Mouse (Mus musculus) hindlimb bud, embryonic 11.5 days (tissue): ENCODE data around the gene Becn1.

Experiments
- DNase-seq: peaks from one replicate; pipeline ENCODE4 v3.0.0-alpha.2; 2012; ENCODE audit warnings: low read depth, low spot score; ENCODE audit errors: extremely low spot score

Becn1 gene

DNA sequence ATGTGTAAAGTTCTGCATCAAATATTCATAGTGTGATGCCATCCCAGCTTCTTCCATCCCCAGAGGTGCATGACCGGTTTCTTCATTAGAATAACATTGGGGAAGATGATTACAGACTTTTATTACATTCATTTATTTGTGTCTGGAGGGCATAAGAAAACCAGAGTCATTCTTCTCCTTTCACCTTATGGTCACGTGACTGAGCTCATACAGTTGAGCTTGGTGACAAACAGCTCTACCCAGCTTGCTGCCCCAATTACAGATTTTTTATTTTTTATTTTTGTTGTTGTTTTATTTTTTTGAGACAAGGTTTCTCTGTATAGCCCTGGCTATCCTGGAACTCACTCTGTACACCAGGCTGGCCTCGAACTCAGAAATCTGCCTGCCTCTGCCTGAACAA, 29.6 kb downstream of the Becn1 start:
- no peak for DNase-seq

DNA sequence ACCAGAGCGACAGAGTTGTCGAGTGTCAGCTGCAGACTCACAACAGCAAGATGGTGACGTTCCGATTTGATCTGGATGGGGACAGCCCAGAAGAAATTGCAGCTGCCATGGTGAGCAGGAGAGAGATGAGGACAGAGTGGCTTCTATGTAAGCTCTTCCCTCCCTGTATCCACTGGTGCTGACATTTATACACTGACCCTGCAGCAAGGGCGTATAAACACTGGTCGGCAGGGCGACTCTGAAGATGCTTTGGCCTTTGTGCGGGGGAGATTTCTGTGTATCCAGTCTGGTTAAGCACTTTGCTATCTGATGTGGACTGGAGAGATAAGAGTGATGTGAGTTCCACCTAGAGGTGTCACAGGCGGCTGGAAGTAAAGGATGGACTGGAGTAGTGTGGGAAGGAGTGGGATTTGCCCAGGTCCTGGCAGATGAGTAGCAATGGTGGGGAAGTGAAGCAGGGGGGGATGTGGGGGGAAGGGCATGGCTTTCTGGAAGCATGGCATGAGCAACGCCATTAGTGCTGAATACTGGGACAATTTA, 32.4 kb downstream of the Becn1 start:
- DNase-seq = no peak

DNA sequence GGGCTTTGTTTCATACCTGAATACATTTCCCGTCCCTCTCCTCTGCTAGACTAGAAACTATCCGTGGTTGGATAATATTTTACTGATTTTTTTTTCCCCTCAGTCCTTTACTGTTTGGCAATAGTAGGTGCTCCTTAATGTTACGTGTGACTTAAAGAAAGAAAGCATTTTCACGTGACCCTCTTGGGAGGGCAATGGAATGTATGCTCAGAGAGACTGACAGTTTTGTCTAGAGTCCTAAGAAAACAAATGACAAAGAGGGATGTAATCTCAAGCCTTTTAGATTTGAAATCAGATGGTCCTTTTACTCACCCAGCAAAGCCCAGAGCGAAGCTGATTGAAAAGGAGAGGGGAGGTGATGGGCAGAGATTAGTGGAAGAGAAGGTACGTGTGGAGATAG, 36.2 kb downstream of the Becn1 start:
- DNase-seq = no peak

DNA sequence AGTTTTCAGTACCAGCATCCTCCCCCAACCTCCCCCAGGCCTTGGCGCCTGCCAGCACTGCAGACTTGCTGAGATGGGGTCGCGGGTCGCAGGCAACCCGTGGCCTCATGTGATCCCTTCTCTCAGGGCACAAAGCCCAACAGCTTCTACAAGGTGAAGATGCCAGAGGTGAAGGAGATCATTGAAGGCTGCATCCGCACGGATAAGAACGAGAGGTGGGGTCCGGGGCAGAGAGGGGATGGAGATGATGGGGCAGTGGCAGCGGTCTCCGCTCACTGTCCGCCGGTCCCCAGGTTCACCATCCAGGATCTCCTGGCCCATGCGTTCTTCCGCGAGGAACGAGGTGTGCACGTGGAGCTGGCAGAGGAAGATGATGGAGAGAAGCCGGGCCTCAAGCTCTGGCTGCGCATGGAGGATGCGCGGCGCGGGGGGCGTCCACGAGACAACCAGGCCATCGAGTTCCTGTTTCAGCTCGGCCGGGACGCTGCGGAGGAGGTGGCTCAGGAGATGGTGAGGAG, 37.1 kb downstream of the Becn1 start:
- DNase-seq = no peak

DNA sequence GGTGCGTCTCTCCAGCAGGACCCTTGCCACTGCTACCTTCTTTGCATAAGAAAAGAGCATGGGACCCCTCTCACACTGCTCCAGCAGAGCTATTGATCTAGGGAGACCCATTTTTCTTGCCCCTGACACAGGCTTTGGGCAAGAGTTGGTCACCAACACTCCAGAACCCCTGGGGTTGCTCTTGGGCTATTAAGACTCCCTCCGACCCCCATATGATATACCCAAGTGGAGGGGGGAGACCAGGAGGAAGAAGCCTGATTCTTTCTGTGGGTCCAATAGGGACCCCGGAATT, 38.2 kb downstream of the Becn1 start:
- no peak for DNase-seq

DNA sequence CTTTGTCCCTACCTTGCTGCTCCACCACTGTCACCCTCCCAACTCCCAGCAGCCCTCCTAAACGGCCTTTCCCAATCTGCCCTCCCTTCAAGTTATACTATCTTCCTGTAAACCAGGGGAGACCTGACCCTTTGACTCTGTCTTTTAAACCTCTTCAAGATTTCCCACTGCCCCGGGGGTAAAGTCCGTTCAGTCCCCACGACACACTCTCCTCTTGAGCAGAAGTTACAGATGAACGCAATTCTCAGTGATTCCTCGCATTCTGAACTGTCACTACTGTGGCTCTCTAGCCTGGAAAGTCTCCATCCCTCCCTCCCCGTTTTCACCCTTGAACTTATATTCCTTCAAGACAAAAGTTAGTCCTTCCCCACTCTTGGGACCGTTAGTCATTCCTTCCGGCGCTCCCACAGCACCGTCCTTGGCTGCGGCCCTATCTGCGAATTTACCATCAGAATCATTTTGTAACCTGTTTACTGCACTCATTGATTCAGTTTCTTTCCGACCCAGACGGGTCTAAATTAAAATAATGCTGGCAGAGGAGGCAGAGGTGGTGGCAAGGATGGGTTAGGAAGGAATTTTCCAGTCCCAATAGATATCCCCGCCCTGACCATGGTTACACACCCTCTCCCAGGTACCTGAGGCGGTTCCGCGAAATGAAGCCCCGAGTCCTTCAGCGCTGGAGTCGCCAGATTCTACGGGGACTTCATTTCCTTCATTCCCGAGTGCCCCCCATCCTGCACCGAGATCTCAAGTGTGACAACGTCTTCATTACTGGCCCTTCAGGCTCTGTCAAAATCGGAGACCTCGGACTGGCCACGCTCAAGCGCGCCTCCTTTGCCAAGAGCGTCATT, 38.7 kb downstream of the Becn1 start:
- DNase-seq = no peak

DNA sequence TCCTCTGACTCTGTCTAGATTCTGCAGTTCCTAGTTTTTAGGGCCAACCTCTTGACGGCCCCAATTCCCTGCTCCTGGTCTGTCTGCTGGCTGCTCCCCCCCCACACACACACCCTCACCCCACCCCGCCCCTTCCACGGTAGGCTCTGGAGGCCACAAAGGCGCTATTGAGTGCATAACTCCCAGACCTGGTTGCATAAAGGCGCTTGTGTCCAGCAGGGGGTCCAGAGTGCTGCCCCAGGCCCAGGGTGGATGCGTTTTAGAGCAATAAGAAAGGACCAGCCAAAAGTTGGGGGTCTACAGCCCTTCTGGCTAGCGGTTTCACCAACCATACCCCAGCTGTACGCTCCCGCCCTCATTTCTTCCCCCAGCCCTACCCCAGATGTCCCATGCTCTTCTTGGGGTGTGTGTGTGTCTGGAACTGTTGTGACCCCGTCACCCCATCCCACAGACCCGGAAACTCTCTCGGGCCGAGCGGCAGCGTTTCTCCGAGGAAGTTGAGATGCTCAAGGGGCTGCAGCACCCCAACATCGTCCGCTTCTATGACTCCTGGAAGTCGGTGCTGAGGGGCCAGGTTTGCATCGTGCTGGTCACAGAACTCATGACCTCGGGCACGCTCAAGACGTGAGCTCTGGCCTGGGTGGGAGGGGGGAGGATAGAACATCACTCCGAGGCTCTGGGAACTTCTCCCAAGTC, 39.7 kb downstream of the Becn1 start:
- no peak for DNase-seq

DNA sequence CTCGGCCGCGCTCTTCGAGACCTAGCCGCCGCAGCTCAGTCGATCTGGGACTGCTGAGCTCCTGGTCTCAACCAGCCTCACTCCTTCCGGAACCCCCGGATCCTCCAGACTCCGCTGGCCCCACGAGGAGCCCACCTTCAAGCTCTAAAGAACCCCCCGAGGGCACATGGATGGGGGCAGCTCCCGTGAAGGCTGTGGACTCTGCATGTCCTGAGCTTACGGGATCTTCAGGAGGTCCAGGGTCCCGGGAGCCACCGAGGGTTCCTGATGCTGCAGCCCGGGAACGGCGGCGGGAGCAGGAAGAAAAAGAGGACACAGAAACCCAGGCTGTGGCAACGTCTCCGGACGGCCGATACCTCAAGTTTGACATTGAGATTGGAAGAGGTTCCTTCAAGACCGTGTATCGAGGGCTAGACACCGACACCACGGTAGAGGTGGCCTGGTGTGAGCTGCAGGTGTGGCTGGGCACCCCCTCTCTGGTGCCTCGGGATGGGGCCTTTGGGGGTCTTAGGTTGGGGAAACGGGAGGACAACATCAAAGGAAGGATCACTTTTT, 41.2 kb downstream of the Becn1 start:
- DNase-seq = no peak

DNA sequence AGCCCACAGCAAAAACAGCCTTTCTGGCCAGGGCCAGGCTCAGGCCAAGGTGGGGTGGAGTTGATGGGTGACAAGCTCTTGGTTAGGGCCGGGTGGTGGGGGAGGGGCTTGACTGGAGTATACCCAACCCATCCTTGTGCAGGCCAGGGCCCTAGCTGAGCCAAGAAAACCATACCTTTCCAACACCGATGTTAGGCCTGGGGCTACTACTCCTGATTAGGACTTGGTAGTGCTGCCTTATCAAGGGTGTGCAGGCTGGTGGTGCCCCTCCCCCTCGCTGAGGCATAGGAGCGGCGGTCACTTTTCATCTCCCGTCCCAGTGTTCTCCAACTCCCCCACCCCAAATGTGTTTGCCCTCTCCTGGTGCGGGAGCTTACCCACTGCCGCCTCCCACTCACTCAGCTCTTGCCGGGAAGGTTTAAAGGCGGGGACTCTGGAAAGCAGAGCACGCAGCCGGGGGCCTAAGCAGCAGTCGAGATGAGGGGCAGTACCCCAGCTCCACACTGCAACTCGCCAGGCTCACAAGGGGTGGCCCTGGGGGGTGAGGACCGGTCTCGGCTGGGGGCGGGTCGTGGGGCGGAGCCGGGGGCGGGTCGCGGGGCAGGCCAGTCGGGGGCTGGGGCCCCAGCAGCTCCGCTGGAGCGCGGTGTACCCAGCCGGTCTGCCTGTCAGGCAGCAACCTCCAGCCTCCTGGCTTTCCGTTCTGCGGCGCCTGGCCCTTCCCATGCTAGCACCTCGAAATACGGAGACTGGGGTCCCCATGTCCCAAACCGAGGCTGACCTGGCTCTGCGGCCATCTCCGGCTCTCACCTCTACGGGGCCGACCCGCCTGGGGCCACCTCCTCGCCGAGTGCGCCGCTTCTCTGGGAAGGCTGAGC, 41.9 kb downstream of the Becn1 start, which contains the start of gene Wnk4:
Wnk4 (plus strand) TSS at position 620 of the 878 bp plus-strand sequence.
- no peak for DNase-seq

DNA sequence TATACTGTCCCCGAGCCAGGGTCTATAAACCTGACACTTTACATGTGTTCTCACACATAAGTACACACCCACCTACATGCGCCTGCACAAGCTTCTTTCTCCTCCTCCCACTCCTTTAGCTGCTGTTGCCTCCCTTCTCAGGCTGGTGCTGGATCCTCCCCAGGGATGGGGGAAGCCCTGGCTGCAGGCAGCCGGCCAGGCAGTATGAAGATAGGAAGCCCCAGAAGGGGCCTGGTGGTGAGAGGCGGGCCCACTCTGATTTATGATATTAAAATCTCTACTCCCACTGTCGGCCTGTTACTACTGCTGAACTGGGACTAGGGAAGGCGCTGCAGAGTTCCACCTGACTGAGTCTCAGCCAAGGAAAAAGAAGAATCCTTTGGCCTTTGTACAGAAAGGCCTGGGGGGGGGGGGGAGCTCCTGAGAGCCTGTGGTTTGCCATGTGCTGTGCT, 42.8 kb downstream of the Becn1 start:
- DNase-seq = no peak

DNA sequence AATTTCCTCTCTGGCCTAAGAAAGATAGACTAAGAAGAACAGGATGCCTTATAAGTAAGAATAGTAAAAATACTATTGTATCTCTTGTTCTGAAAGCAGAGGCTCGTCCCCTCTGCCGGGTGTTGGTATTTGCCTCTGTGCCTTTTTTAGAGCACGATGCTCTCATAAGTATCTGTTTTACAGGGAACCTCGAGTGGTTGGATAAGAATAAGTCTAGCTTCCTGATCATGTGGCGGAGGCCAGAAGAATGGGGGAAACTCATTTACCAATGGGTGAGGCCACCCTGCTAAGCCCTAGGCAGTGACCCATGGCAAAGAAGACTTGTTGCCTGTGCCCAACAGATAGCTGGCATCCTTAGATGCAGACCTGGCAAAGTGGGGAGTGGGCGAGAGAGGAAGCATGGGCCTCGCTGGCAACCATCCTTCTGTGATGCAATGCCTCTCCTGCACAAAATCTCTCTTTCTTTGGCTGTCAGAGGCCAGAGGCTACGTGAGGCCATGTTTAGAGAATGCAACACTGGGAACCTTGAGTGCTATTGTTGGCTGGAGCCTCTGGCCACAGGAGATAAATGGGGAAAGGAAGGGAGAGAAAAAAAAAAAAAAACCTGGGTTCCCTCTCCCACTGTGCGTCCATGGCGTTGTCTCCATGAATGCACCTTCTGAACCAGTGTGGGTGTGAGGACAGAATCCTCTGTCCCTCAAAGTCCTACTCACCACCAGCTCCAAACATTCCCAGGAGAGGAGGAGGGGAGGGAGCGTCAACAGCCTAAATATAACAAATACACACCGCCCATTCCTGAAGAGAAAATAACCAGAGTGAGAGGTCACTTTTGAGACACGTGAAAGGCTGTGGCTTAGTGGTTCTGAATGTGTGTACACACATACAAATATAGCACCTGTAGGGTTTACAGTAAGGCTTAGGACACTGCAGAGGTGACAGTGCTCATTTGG, 46.0 kb downstream of the Becn1 start:
- no peak for DNase-seq

DNA sequence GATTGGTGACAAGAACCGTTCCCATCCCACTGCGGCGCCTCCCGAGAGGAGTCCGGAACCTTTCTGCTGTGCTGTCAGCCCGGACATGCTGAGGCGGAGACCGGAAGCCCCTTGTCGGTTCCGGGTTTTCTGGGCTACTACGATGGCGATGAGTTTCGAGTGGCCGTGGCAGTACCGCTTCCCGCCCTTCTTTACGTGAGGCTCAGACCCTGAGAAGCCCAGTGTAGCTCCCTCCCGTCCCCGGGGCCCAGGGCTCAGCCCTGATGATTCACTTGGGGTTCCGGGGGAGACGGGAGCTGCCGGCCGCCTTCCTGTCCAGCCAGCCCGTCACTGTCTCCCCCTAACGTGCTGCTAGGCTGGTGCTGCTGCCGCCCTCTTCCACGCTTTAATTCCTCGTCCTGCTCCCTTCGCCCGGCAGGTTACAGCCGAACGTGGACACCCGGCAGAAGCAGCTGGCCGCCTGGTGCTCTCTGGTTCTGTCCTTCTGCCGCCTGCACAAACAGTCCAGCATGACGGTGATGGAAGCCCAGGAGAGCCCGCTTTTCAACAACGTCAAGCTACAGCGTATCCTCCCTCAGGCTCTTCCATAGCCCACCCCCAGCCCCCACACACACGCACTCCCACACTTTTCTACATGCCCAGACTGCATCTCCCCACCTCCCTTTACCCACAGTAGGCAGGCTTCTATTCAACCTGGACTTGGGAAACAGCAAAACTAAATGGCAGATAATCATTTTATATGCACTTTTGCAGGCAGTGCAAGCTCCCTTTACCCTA, 48.3 kb downstream of the Becn1 start, which contains the start of gene Vps25:
Vps25 (plus strand) TSS at position 95 of the 777 bp plus-strand sequence.
- no peak for DNase-seq

DNA sequence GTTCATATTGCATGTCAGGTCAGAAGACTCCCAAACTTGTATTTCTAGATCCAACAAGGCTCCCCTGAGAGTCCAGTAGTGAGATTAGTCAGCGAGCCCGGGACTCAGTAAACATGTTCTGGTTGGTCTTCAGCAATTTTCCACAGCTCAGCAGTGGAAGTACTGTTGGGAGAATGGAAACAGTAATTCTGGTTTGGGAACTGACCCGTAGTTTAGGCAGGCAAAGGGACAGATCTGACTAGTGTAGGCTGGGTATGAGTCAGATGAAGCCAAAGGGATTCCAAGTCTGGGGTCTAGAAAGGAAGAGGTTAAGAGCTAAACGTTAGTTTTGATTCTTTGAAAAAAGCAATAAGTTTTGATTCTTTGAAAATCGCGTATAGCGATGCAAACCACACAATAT, 49.1 kb downstream of the Becn1 start:
- DNase-seq = no peak

DNA sequence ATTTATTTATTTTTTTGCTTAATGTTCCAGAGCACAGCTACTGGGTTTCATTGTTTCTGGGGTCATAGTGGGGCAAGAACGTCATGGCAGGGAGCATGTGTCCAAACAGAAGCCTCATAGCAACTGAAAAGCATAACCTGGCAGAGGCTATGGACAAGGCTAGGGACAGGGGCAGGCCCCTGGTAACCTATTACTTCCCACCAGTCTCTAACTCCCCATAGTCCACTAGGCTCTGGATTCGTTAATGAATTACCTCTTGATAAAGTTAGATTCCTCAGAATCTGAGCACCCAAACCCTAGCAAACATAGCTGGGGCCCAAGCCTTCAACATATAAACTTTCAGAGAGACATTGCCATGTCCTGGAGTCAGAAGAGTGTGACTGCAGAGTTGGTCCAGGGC, 51.1 kb downstream of the Becn1 start:
- DNase-seq = no peak

DNA sequence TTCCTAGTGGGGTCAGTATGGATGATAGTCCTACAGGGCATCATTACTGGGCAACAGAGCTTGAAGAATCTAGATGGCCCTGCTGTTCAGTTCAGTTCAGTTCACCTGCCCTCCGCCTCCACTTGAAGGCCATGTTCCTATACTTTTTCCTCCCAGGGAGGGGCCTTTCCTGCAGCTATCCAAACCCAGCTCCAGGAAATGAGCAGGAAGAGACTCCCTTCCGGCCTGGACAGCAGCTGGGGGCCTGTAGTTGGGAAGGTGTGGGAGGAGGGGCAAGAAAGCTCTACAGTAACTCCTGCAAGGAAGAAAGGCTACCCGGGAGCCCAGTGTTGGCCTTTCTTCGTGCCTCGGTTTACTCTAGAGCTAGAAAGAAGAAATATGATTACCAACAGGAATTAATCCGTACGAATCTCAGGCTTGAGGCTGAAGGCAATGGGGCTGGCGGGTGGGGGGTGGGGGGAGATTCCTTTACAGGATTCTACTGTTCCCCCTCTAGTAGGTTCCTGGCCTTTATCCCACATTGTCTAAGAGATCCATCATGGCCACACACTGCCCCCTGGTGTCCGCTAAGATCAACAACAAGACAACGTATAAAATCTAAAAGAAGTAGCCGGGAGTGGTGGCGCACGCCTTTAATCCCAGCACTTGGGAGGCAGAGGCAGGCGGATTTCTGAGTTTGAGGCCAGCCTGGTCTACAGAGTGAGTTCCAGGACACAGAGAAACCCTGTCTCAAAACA, 53.7 kb downstream of the Becn1 start:
- DNase-seq = no peak

DNA sequence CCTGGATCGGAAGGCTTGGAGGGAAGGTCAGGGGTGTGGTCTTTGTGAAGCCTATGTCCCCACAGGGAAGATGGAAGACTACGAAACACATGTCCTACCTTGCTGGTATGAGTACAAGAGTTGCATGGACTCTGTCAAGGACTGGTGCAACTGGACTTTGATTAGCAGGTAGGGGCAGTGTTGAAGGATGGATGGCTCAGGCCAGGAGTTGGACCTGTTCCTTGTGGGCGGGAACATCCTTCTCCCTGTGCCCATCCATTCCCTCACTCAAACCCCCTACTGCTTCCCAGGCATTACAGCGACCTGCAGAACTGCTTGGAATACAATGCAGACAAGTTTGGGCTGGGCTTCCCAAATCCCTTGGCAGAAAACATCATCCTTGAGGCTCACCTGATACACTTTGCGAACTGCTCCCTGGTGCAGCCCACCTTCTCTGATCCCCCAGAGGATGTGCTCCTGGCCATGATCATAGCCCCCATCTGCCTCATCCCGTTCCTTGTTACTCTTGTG, 54.5 kb downstream of the Becn1 start:
- DNase-seq = no peak

DNA sequence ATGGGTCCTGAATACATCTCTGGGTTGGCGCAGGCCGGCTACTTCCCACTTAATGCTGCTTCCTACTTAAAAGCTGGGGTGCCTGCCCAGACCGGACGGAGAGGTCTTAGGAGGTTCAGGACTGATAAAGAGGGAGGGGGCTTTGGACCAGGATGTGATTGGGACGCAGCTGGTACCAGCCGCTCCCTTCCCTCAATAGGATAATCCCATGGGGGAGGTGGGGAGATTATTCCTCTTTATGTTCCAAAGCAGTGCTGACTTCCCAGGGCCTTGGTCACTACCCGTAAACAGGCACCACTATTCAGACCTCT, 55.4 kb downstream of the Becn1 start:
- no peak for DNase-seq
